Mouse (Mus musculus): ENCODE data around the gene Lbr. TPM values are rescaled to one million over a fixed set of nuclear protein-coding genes. Genes with fewer than 3 reads are reported as not detected.

Lbr gene
- polyA plus RNA-seq, 1 experiment from 2014 or later: 24.3 TPM

Other genes with a start within 250 kb of the Lbr start
- gene Enah, start 176.9 kb upstream of the Lbr start, polyA plus RNA-seq (2014; fragmentation: Nextera tagmentation; extraction: Ambion mirVana): 47.4 and 51.7 TPM in 2 replicates

All from neural tube, embryonic 14.5 days (tissue).